Mouse (Mus musculus) lung, postnatal 0 days (tissue): ENCODE measurements at regions not wholly inside any gene's neighbourhood (a gene's known extent, or its start where the extent isn't known, plus 50 kb on each side); places are given as distances from the start of the nearest gene placed in this dataset.

ENCODE experiments used
- CTCF ChIP-seq: IDR thresholded peaks from 2 replicates; pipeline ENCODE4 v1.5.1; 2016; ENCODE audit warnings: antibody characterized with exemption, mild to moderate bottlenecking
- EP300 ChIP-seq: IDR thresholded peaks from 2 replicates; pipeline ENCODE4 v1.6.1; 2016; ENCODE audit warnings: antibody characterized with exemption, mild to moderate bottlenecking, control low read depth

GRCm38 (mm10) chr12:16106946-16107345, 290.2 kb upstream of the Trib2 start:
- no peak for TF ChIP-seq EP300
- no peak for TF ChIP-seq CTCF
